Mouse (Mus musculus): Measurements from ENCODE around the gene Wnt5b. TPM values are rescaled to one million over a fixed set of nuclear protein-coding genes. Genes with fewer than 3 reads are reported as not detected.

Wnt5b gene
- total and polyA plus RNA-seq, 3 experiments, result 0.04 TPM; not detected in 2

DNA sequence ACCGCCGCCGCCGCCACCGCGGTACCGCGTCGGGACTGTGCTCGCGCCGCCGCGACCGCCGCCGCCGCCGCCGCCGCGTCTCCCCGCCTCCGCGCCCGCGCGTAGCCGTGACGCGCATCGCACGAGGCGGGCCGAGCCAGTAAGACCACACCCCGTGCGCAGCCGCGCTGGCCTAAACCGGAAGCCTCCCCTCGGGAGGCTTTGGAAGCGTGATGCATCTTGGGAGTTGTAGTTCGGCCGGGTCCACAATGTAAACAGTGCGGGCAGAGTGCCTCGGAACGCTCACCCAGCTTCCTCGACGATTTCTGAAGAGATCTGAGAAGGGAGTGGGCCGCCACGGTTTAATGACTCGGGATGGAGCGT lies 155.5 kb downstream of the Wnt5b start:
- peaks cover 0 to 4% of the 10 kb centered on the region in 2 experiments; a peak in 2 of 4 replicates for H3K4me1 ChIP-seq (ENCODE audit: control insufficient read depth in 1 of 2, insufficient read depth in 2 of 2, low read length in 2 of 2)
- peak overlapping the region; percentile 84 to 96 for H3K4me3 ChIP-seq (ENCODE audit: control insufficient read depth in 1 of 2, insufficient read depth in 1 of 2, low read depth in 2 of 2, low read length in 2 of 2)
- H3K27ac ChIP-seq (ENCODE audit: control insufficient read depth, low read depth, low read length), result peak overlapping the region; percentile 74
- H3K9ac ChIP-seq (ENCODE audit: control insufficient read depth, low read depth, low read length, poor library complexity, severe bottlenecking), result peak overlapping the region; percentile 94
- H3K27me3 ChIP-seq (ENCODE audit: control insufficient read depth in 1 of 2, insufficient read depth in 2 of 2, low read length in 2 of 2), result no peaks in the 10 kb centered on the region
- peak; percentile 74 to 85; a peak in 3 of 4 replicates for TF ChIP-seq POLR2A (IDR thresholded peaks at IDR 0.05; ENCODE audit: control insufficient read depth in 1 of 2, insufficient read depth in 1 of 2, low read depth in 1 of 2, low read length in 2 of 2, poor library complexity in 1 of 2)
- peak; percentile 68 for TF ChIP-seq MAX (IDR thresholded peaks at IDR 0.05; ENCODE audit: low read length)
- no peak for TF ChIP-seq CHD1 (IDR thresholded peaks at IDR 0.05; ENCODE audit: low read depth, low read length)
- TF ChIP-seq NRF1 (IDR thresholded peaks at IDR 0.05; ENCODE audit: insufficient read depth, low read depth, low read length, poor library complexity, severe bottlenecking), result peak; percentile 96
- no peak for TF ChIP-seq ETS1 (IDR thresholded peaks at IDR 0.05; ENCODE audit: low read depth, low read length)
- no peak for TF ChIP-seq MYB (IDR thresholded peaks at IDR 0.05; ENCODE audit: low read depth, low read length)
- no peak for TF ChIP-seq ZKSCAN1 (IDR thresholded peaks at IDR 0.05; ENCODE audit: low read depth, low read length)
- TF ChIP-seq EP300 (IDR thresholded peaks at IDR 0.05; ENCODE audit: low read depth in 1 of 2, low read length in 2 of 2), result no peak
- TF ChIP-seq MYC (IDR thresholded peaks at IDR 0.05; ENCODE audit: low read depth, low read length), result no peak
- no peak for TF ChIP-seq GABPA (IDR thresholded peaks at IDR 0.05; ENCODE audit: low read depth, low read length)
- TF ChIP-seq POLR2AphosphoS5 (IDR thresholded peaks at IDR 0.05; ENCODE audit: borderline replicate concordance, low read depth, low read length), result no peak
- TF ChIP-seq TCF12 (IDR thresholded peaks at IDR 0.05; ENCODE audit: low read depth, low read length), result no peak
- no peak for TF ChIP-seq SMC3 (IDR thresholded peaks at IDR 0.05; ENCODE audit: low read depth, low read length)
- TF ChIP-seq TBP (IDR thresholded peaks at IDR 0.05; ENCODE audit: low read depth, low read length), result peak; percentile 74
- no peak for TF ChIP-seq RAD21 (IDR thresholded peaks at IDR 0.05; ENCODE audit: low read depth, low read length)
- no peak for TF ChIP-seq CTCF (IDR thresholded peaks at IDR 0.05 in 2 of 3, conservative IDR thresholded peaks at IDR 0.05 in 1 of 3; ENCODE audit: control insufficient read depth in 1 of 3, insufficient read depth in 1 of 3, low read depth in 2 of 3, low read length in 3 of 3, poor library complexity in 1 of 3, severe bottlenecking in 1 of 3)
- peak; percentile 40 for TF ChIP-seq NELFE (IDR thresholded peaks at IDR 0.05; ENCODE audit: low read depth, low read length)
- TF ChIP-seq POLR2AphosphoS2 (IDR thresholded peaks at IDR 0.05; ENCODE audit: low read length), result peak; percentile 54; the same call in 1 of the 2 replicates
- peak; percentile 85; the same call in 1 of the 2 replicates for TF ChIP-seq MXI1 (IDR thresholded peaks at IDR 0.05; ENCODE audit: low read depth, low read length)
- TF ChIP-seq KAT2A (conservative IDR thresholded peaks at IDR 0.05; ENCODE audit: low read depth, low read length), result peak; percentile 87
- peak; percentile 97 for TF ChIP-seq HCFC1 (IDR thresholded peaks at IDR 0.05; ENCODE audit: low read depth, low read length)
- TF ChIP-seq UBTF (IDR thresholded peaks at IDR 0.05; ENCODE audit: borderline replicate concordance, insufficient read depth, low read depth, low read length), result 0 out of 2 replicates have a peak, but pooled peaks have one; percentile 7
- TF ChIP-seq ELF1 (IDR thresholded peaks at IDR 0.05; ENCODE audit: low read depth, low read length), result peak; percentile 100
- TF ChIP-seq MAFK (IDR thresholded peaks at IDR 0.05; ENCODE audit: borderline replicate concordance, low read depth, low read length), result no peak
- TF ChIP-seq MAZ (IDR thresholded peaks at IDR 0.05; ENCODE audit: low read depth, low read length), result 0 out of 2 replicates have a peak, but pooled peaks have one; percentile 54
- no peak for TF ChIP-seq RCOR1 (IDR thresholded peaks at IDR 0.05; ENCODE audit: low read depth, low read length)
- TF ChIP-seq BHLHE40 (IDR thresholded peaks at IDR 0.05; ENCODE audit: borderline replicate concordance, low read depth, low read length), result peak; percentile 29; the same call in 1 of the 2 replicates
- no peak for TF ChIP-seq JUND (IDR thresholded peaks at IDR 0.05; ENCODE audit: low read depth, low read length)
- no peak for TF ChIP-seq ZMIZ1 (IDR thresholded peaks at IDR 0.05; ENCODE audit: low read depth, low read length)
- peak; percentile 77 for TF ChIP-seq USF1 (IDR thresholded peaks at IDR 0.05; ENCODE audit: low read depth, low read length)
- TF ChIP-seq MEF2A (IDR thresholded peaks at IDR 0.05; ENCODE audit: extremely low read depth, insufficient replicate concordance, low read depth, low read length, poor library complexity, severe bottlenecking), result no peak
- peak; percentile 91 for TF ChIP-seq SIN3A (IDR thresholded peaks at IDR 0.05; ENCODE audit: low read length)
- TF ChIP-seq E2F4 (IDR thresholded peaks at IDR 0.05; ENCODE audit: borderline replicate concordance, low read depth, low read length), result no peak
- H3K79me2 ChIP-seq (ENCODE audit: control insufficient read depth, insufficient read depth, low read length, poor library complexity), result peaks cover 38% of the 10 kb centered on the region
- H3K9me3 ChIP-seq (replicated peaks; ENCODE audit: insufficient read depth, low read length), result no peaks in the 10 kb centered on the region
- H3K36me3 ChIP-seq (ENCODE audit: control insufficient read depth in 1 of 2, insufficient read depth in 2 of 2, low read length in 2 of 2), result peaks cover 0 to 20% of the 10 kb centered on the region in 2 experiments; a peak in 2 of 4 replicates
- DNase-seq (ENCODE audit: low read depth, low spot score), result peak; percentile 96
